Mouse (Mus musculus): ENCODE data around the gene Erich3. TPM values are rescaled to one million over a fixed set of nuclear protein-coding genes. Genes with fewer than 3 reads are reported as not detected.

Erich3 gene
- polyA plus RNA-seq, 1 experiment = 11.7 TPM

GRCm38 (mm10) chr3:154647443-154647780, 16.2 kb upstream of the Erich3 start:
- WGBS = 29% methylated on average over 7 of the region's 7 CpGs
- Histone ChIP-seq H3K27ac (ENCODE audit: insufficient read depth, low read length) (no peak overlapping the region), H3K27me3 (ENCODE audit: control insufficient read depth, insufficient read depth, low read length) (no peaks in the 10 kb centered on the region), H3K4me3 (replicated peaks; ENCODE audit: insufficient read depth, low read depth, low read length) (peak overlapping the region; percentile 69), H3K4me1 (ENCODE audit: control insufficient read depth, insufficient read depth, low read length) (0 out of 2 replicates have a peak, but pooled peaks cover 2% of the 10 kb centered on the region)
- TF ChIP-seq CTCF (IDR thresholded peaks at IDR 0.05; ENCODE audit: borderline replicate concordance, insufficient read depth, low read depth, low read length) (no peak), POLR2A (IDR thresholded peaks at IDR 0.05; ENCODE audit: borderline replicate concordance, insufficient read depth, low read length) (no peak)
- no peak for DNase-seq

GRCm38 (mm10) chr3:154649411-154650285, 14.0 kb upstream of the Erich3 start:
- DNase-seq = no peak
- 42% methylated on average over 20 of the region's 20 CpGs for WGBS

GRCm38 (mm10) chr3:154651192-154651821, 12.4 kb upstream of the Erich3 start:
- H3K27ac ChIP-seq (ENCODE audit: insufficient read depth, low read length) = no peak overlapping the region
- no peaks in the 10 kb centered on the region for H3K27me3 ChIP-seq (ENCODE audit: control insufficient read depth, insufficient read depth, low read length)
- no peak overlapping the region for H3K4me3 ChIP-seq (replicated peaks; ENCODE audit: insufficient read depth, low read depth, low read length)
- 65% methylated on average over 10 of the region's 10 CpGs for WGBS
- TF ChIP-seq CTCF (IDR thresholded peaks at IDR 0.05; ENCODE audit: borderline replicate concordance, insufficient read depth, low read depth, low read length) = no peak
- TF ChIP-seq POLR2A (IDR thresholded peaks at IDR 0.05; ENCODE audit: borderline replicate concordance, insufficient read depth, low read length) = no peak
- no peak for DNase-seq
- H3K4me1 ChIP-seq (ENCODE audit: control insufficient read depth, insufficient read depth, low read length) = peaks cover 2% of the 10 kb centered on the region; the same call in 1 of the 2 replicates

More at GRCm38 (mm10) chr3:154649411-154650285, 14.0 kb upstream of the Erich3 start:
- no peak for TF ChIP-seq POLR2A (IDR thresholded peaks at IDR 0.05; ENCODE audit: borderline replicate concordance, insufficient read depth, low read length)
- no peak for TF ChIP-seq CTCF (IDR thresholded peaks at IDR 0.05; ENCODE audit: borderline replicate concordance, insufficient read depth, low read depth, low read length)
- no peak overlapping the region for H3K27ac ChIP-seq (ENCODE audit: insufficient read depth, low read length)
- no peak overlapping the region for H3K4me3 ChIP-seq (replicated peaks; ENCODE audit: insufficient read depth, low read depth, low read length)
- no peaks in the 10 kb centered on the region for H3K27me3 ChIP-seq (ENCODE audit: control insufficient read depth, insufficient read depth, low read length)
- 0 out of 2 replicates have a peak, but pooled peaks cover 2% of the 10 kb centered on the region for H3K4me1 ChIP-seq (ENCODE audit: control insufficient read depth, insufficient read depth, low read length)

DNA sequence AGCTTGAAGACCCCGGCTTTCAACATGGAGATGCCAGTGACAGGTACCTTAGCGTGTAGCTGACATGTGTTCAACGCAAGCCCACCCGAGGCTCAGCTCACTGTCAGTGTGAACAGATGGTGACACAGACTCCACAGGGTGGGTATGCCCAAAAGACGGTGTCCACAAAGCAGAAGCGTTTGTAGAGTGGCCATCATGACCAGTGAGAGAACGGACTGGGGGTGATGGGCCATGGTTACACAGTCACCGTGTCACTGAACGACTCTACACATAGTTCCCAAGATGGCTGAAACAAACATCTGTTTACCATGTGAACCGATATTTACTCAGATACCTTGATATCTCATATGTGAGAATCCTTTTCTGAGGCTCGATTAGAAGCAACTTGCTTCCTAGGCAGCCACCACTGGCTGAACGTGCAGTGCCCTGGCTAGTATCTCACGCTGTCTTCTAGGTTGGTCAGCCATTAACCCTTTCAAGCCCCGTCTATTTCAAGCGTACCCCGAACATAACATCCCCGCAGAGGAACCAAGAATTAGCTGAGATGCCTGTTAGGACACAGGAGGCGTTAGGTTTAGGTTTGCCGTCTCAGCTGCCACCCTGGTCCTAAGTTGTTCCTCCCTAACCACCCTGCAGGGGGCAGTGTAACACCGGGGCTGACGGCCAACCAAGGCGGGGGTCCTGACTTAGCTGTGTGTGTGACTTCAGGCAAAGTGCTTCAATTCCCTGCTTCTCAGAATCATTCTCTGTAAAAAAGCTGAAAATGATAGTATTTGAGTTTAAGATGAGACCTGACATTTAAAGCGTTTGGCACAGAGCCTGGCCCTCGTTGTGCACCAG, 10.9 kb upstream of the Erich3 start:
- no peaks in the 10 kb centered on the region for H3K27me3 ChIP-seq (ENCODE audit: control insufficient read depth, insufficient read depth, low read length)
- no peak overlapping the region for H3K4me3 ChIP-seq (replicated peaks; ENCODE audit: insufficient read depth, low read depth, low read length)
- peak; percentile 46 to 69 for DNase-seq
- no peaks in the 10 kb centered on the region; the same call in 1 of the 2 replicates for H3K4me1 ChIP-seq (ENCODE audit: control insufficient read depth, insufficient read depth, low read length)
- H3K27ac ChIP-seq (ENCODE audit: insufficient read depth, low read length) = no peak overlapping the region
- TF ChIP-seq POLR2A (IDR thresholded peaks at IDR 0.05; ENCODE audit: borderline replicate concordance, insufficient read depth, low read length) (no peak), CTCF (IDR thresholded peaks at IDR 0.05; ENCODE audit: borderline replicate concordance, insufficient read depth, low read depth, low read length) (peak; percentile 76)
- 27% methylated on average over 24 of the region's 24 CpGs for WGBS

DNA sequence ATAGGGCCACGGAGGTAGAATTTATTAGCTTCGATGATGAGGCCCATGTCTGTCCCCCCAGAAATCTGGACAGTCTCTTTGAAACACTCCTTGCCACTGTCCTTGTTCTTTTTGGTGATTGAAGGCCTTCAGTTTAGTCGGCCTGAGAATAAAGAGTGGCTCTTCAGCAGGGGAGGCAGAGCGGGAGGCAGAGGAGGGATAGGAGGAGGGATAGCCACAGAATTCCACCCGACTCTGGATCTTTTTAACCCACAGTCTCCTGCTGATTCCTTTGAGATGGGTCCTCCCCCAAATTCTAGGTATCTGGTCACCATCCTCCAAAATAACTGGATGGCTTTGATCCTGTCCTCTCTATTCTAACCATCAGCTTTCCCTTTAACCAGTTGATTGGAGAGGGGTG, 10.2 kb upstream of the Erich3 start:
- Histone ChIP-seq H3K27me3 (ENCODE audit: control insufficient read depth, insufficient read depth, low read length) (no peaks in the 10 kb centered on the region), H3K4me1 (ENCODE audit: control insufficient read depth, insufficient read depth, low read length) (no peaks in the 10 kb centered on the region; the same call in 1 of the 2 replicates), H3K4me3 (replicated peaks; ENCODE audit: insufficient read depth, low read depth, low read length) (no peak overlapping the region), H3K27ac (ENCODE audit: insufficient read depth, low read length) (no peak overlapping the region)
- 43% methylated on average over 5 of the region's 5 CpGs for WGBS
- TF ChIP-seq CTCF (IDR thresholded peaks at IDR 0.05; ENCODE audit: borderline replicate concordance, insufficient read depth, low read depth, low read length) (no peak), POLR2A (IDR thresholded peaks at IDR 0.05; ENCODE audit: borderline replicate concordance, insufficient read depth, low read length) (no peak)
- DNase-seq = no peak

GRCm38 (mm10) chr3:154654284-154654683, 9.4 kb upstream of the Erich3 start:
- no peaks in the 10 kb centered on the region; the same call in 1 of the 2 replicates for H3K4me1 ChIP-seq (ENCODE audit: control insufficient read depth, insufficient read depth, low read length)
- no peak for DNase-seq
- H3K4me3 ChIP-seq (replicated peaks; ENCODE audit: insufficient read depth, low read depth, low read length) = no peak overlapping the region
- no peak for TF ChIP-seq CTCF (IDR thresholded peaks at IDR 0.05; ENCODE audit: borderline replicate concordance, insufficient read depth, low read depth, low read length)
- TF ChIP-seq POLR2A (IDR thresholded peaks at IDR 0.05; ENCODE audit: borderline replicate concordance, insufficient read depth, low read length) = no peak
- no peak overlapping the region for H3K27ac ChIP-seq (ENCODE audit: insufficient read depth, low read length)
- 65% methylated on average over 6 of the region's 6 CpGs for WGBS
- no peaks in the 10 kb centered on the region for H3K27me3 ChIP-seq (ENCODE audit: control insufficient read depth, insufficient read depth, low read length)

GRCm38 (mm10) chr3:154654901-154655300, 8.8 kb upstream of the Erich3 start:
- WGBS = 53% methylated on average over 12 of the region's 12 CpGs
- Histone ChIP-seq H3K27ac (ENCODE audit: insufficient read depth, low read length) (no peak overlapping the region), H3K4me1 (ENCODE audit: control insufficient read depth, insufficient read depth, low read length) (no peaks in the 10 kb centered on the region; the same call in 1 of the 2 replicates), H3K4me3 (replicated peaks; ENCODE audit: insufficient read depth, low read depth, low read length) (no peak overlapping the region), H3K27me3 (ENCODE audit: control insufficient read depth, insufficient read depth, low read length) (no peaks in the 10 kb centered on the region)
- TF ChIP-seq POLR2A (IDR thresholded peaks at IDR 0.05; ENCODE audit: borderline replicate concordance, insufficient read depth, low read length) (no peak), CTCF (IDR thresholded peaks at IDR 0.05; ENCODE audit: borderline replicate concordance, insufficient read depth, low read depth, low read length) (no peak)
- no peak for DNase-seq
